Mouse (Mus musculus) G1E (cell line): ENCODE measurements around the gene Serpini1. TPM values are rescaled to one million over a fixed set of nuclear protein-coding genes. Genes with fewer than 3 reads are reported as not detected.
"Not testable (repeated sequence)": the region's sequence is repeated elsewhere in the genome, so short reads cannot be mapped to it uniquely, and the experiment has no call there.

ENCODE experiments used
- ATAC-seq: 2 replicates; pipeline ENCODE4 v1.8.0; 2016; ENCODE audit warnings: mild to moderate bottlenecking; ENCODE audit not compliant: insufficient number of reproducible peaks, poor library complexity, low FRiP score, severe bottlenecking; ENCODE audit errors: extremely low read depth
- DNase-seq: peaks from one replicate; pipeline ENCODE4 v3.0.0; 2012; ENCODE audit warnings: low spot score
- H3K27me3 ChIP-seq: 2 replicates; pipeline ENCODE4 v1.6.1; 2012; ENCODE audit warnings: mild to moderate bottlenecking, low read length, inconsistent platforms; ENCODE audit not compliant: insufficient read depth
- H3K36me3 ChIP-seq: replicated peaks from 2 replicates; pipeline ENCODE3; 2012; ENCODE audit warnings: mild to moderate bottlenecking, inconsistent platforms
- H3K4me1 ChIP-seq: 2 replicates; pipeline ENCODE4 v1.6.1; 2012; ENCODE audit warnings: low read depth, low read length, inconsistent platforms, mixed read lengths; ENCODE audit not compliant: insufficient read depth
- H3K4me3 ChIP-seq: 2 replicates; pipeline ENCODE4 v1.5.1; 2012; ENCODE audit warnings: low read depth, mild to moderate bottlenecking, inconsistent platforms, low read length, moderate library complexity, mixed read lengths
- H3K9me3 ChIP-seq: replicated peaks from 2 replicates; pipeline ENCODE4 v1.6.1; 2012; ENCODE audit warnings: inconsistent platforms
- CTCF ChIP-seq: IDR thresholded peaks from 2 replicates; pipeline ENCODE4 v1.5.1; 2012; ENCODE audit warnings: low read depth, low read length, inconsistent platforms, mixed read lengths
- GATA1 ChIP-seq: IDR thresholded peaks from 2 replicates; pipeline ENCODE4 v1.6.1; 2012; ENCODE audit warnings: borderline replicate concordance, low read length, inconsistent platforms, mixed read lengths
- GATA2 ChIP-seq: IDR thresholded peaks from 2 replicates; pipeline ENCODE4 v1.6.1; 2012; ENCODE audit warnings: low read depth, low read length, inconsistent platforms, borderline replicate concordance
- POLR2AphosphoS5 ChIP-seq: IDR thresholded peaks from 2 replicates; pipeline ENCODE4 v1.6.1; 2012; ENCODE audit warnings: low read depth, low read length, inconsistent platforms; ENCODE audit not compliant: insufficient replicate concordance
- TAL1 ChIP-seq: conservative IDR thresholded peaks from 2 replicates; pipeline ENCODE4 v1.6.1; 2012; ENCODE audit warnings: low read depth, low read length, inconsistent platforms, mixed read lengths
- polyA plus RNA-seq: library from polyadenylated mRNA; stranded (reverse); fragments of >175 nt; gene quantifications from 2 replicates; pipeline ENCODE4 v1.2.3, GENCODE M21; 2012
- total RNA-seq, 2 experiments: library from RNA; stranded (forward) in 1 of 2; stranded (reverse) in 1 of 2; fragments of 200-1000 nt in 1 of 2; fragments of >200 nt in 1 of 2; fragmentation: Nextera tagmentation in 1 of 2; gene quantifications; 2 replicates each; pipeline ENCODE4 v1.2.3; 2014 to 2017

Gene Serpini1
- total and polyA plus RNA-seq, 3 experiments, result 0.55 TPM; not detected in 2

DNA sequence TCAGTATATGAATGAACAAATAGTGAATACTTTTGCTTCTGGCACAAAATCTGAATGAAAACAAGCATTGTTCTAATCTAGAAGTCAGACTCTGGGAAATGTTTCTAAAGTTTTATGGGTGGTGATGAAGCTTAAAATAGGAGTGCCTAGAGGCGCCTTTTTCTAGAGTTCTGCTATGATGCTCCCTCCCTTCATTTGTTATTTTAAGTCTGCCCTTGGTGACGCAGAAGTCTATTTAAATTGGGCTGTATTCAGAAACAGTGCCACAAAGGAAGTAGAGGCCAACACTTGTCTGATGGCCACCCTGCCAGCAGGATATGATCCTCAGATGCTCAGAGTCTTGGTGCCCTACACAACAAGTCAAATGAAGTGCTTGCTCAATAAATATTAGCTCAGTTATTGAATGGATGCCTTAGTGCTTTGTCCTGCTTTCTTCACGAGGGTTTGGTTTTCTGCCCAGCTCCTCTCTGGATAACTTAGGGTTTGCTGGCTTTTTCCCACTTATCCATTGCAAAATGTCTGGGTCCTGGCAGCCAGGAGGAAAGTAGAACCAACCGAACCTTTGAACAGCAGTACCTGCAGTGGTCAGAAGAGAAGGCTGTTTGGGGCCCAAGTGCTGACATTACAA is 73.8 kb downstream of the Serpini1 start:
- no peak for ATAC-seq
- DNase-seq, result no peak

DNA sequence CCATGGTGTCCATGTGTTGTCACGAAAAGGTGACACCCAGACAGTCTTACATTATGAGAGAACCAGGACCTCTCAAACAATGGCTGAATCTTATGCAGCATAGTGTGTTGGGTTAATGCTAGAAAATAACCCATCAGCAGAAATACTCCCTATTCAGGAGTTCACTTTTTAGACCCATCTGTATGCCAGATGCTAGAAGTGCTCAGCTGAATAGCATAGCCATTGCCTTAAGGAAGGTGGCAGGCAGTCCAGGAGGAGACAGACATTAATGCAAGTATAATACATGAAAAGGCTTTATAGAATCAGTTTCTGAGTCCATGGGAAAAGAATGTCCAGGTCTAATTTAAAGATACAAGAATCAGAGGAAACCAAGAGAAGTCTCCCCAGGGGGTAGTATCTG is 75.9 kb downstream of the Serpini1 start:
- Histone ChIP-seq H3K9me3 (no peaks in the 10 kb centered on the region), H3K27me3 (no peaks in the 10 kb centered on the region), H3K36me3 (no peaks in the 10 kb centered on the region), H3K4me3 (no peak overlapping the region), H3K4me1 (no peaks in the 10 kb centered on the region)
- no peak for DNase-seq
- no peak for ATAC-seq
- TF ChIP-seq POLR2AphosphoS5, result no peak
- no peak for TF ChIP-seq GATA1
- no peak for TF ChIP-seq CTCF
- TF ChIP-seq TAL1, result no peak
- no peak for TF ChIP-seq GATA2

More for the DNA sequence above, 73.8 kb downstream of the Serpini1 start:
- Histone ChIP-seq H3K4me1 (no peaks in the 10 kb centered on the region), H3K27me3 (no peaks in the 10 kb centered on the region), H3K9me3 (no peaks in the 10 kb centered on the region), H3K36me3 (no peaks in the 10 kb centered on the region), H3K4me3 (no peak overlapping the region)
- TF ChIP-seq TAL1, result no peak
- no peak for TF ChIP-seq POLR2AphosphoS5
- TF ChIP-seq GATA2, result no peak
- TF ChIP-seq CTCF, result no peak
- no peak for TF ChIP-seq GATA1

DNA sequence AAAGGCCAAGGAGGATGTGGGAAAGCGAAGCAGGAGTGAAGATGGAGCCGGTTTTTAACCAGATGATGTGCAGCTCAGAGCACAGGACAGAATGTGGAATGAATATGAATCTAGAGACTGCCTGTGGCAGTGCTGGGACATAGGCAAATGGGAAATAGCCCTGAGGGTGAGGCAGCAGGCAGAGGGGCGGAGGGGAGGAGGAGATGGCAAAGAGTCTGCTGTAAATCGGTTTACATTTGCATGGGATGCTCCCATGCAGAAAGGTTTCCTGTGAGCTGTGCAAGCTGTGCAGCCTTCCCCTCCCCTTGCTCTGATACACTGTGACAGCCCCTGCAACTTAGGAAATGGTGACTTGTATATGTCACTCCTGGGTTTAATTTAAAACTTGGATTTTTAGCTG is 76.3 kb downstream of the Serpini1 start:
- H3K4me1 ChIP-seq, result no peaks in the 10 kb centered on the region
- DNase-seq (no peak), ATAC-seq (no peak)
- no peaks in the 10 kb centered on the region for H3K9me3 ChIP-seq
- no peaks in the 10 kb centered on the region for H3K27me3 ChIP-seq
- no peak for TF ChIP-seq CTCF
- no peak for TF ChIP-seq POLR2AphosphoS5
- no peak for TF ChIP-seq TAL1
- no peak overlapping the region for H3K4me3 ChIP-seq
- H3K36me3 ChIP-seq, result no peaks in the 10 kb centered on the region

DNA sequence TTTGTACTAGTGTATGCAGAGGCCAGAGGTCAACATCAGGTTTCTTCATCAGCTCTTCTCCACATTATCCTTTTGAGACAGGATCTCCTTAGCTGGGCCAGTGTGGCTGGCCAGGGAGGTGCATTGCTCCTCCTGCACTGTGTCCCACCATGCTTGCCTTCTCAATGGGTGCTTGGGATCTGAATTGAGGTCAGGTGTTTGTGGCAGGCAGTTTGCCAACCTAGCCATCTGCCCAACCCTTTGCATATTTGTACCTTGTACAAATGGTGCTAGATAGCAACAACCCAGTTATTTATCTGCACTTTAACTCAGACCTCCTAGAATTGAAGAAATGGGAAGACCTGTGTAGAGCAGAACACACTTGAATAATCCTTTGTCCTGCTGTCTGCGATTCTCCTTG is 78.3 kb downstream of the Serpini1 start:
- Histone ChIP-seq H3K4me3 (no peak overlapping the region), H3K9me3 (no peaks in the 10 kb centered on the region), H3K36me3 (no peaks in the 10 kb centered on the region), H3K27me3 (no peaks in the 10 kb centered on the region), H3K4me1 (no peaks in the 10 kb centered on the region)
- ATAC-seq (no peak), DNase-seq (no peak)
- TF ChIP-seq GATA1 (no peak), TAL1 (no peak), POLR2AphosphoS5 (no peak), GATA2 (no peak), CTCF (no peak)

DNA sequence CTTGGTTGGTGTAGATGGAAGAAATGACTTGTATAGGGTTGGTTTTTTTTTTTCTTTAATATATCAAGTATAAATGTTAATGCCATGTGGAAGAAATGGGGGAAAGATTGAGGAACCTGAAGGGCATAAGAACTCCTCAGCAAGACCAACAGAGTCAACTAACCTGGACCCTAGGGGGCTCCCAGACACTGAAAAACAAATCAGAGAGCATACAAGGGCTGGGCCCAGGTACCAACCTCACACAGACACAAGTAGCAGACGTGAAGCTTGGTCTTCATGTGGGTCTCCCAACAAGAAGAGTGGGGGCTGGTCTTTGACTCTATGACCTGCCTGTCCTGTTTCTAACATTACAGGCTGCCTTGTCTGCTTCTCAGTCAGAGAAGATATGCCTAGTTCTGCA is 82.2 kb downstream of the Serpini1 start:
- H3K4me1 ChIP-seq, result no peaks in the 10 kb centered on the region
- TF ChIP-seq CTCF, result no peak
- TF ChIP-seq POLR2AphosphoS5, result no peak
- TF ChIP-seq GATA1, result no peak
- TF ChIP-seq GATA2, result no peak
- no peak for TF ChIP-seq TAL1
- no peaks in the 10 kb centered on the region for H3K36me3 ChIP-seq
- H3K9me3 ChIP-seq, result no peaks in the 10 kb centered on the region
- DNase-seq, result no peak
- no peaks in the 10 kb centered on the region for H3K27me3 ChIP-seq
- no peak for ATAC-seq
- H3K4me3 ChIP-seq, result no peak overlapping the region

DNA sequence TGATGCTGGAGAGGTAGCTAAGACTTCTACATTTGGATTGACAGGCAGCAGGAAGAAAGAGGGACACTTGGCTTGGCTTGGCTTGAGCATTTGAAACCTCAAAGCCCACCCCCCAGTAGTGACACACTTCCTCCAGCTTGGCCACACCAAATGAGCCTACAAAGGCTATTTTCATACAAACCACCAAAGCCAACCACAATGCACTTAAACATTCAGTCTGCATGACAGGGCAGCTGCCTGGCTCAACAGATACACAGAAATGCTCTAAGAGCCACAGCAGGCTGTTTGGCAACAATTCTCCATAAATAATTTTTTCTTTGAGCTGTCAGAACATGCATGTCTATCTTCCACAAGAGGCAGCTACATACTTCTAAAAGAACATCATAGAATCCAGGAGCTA is 90.2 kb downstream of the Serpini1 start:
- Histone ChIP-seq H3K4me3 (no peak overlapping the region), H3K36me3 (no peaks in the 10 kb centered on the region), H3K27me3 (no peaks in the 10 kb centered on the region), H3K4me1 (no peaks in the 10 kb centered on the region), H3K9me3 (no peaks in the 10 kb centered on the region)
- DNase-seq (no peak), ATAC-seq (no peak)
- no peak for TF ChIP-seq POLR2AphosphoS5
- no peak for TF ChIP-seq CTCF
- no peak for TF ChIP-seq TAL1
- no peak for TF ChIP-seq GATA2
- no peak for TF ChIP-seq GATA1

DNA sequence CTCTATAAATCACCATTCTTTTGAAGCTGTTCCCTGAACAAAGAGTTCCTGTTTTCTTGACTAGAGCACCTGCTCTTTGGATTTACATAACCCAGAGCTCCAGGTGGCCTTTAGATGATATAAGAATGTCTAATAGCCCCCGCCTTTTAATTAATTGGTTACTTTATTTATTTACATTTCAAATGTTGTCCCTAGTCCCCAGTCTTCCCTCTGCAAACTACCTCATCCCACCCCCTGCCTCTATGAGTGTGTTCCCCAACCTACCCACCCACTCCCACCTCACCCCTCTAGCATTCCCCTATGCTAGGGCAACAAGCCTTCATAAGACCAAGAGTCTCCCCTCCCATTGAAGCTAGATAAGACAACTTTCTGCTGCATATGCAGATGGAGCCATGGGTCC is 90.9 kb downstream of the Serpini1 start:
- no peaks in the 10 kb centered on the region for H3K4me1 ChIP-seq
- no peak for DNase-seq
- no peak for ATAC-seq
- H3K27me3 ChIP-seq, result no peaks in the 10 kb centered on the region
- H3K4me3 ChIP-seq, result no peak overlapping the region
- no peaks in the 10 kb centered on the region for H3K36me3 ChIP-seq
- TF ChIP-seq TAL1 (no peak), POLR2AphosphoS5 (no peak), GATA1 (no peak)
- no peaks in the 10 kb centered on the region for H3K9me3 ChIP-seq

DNA sequence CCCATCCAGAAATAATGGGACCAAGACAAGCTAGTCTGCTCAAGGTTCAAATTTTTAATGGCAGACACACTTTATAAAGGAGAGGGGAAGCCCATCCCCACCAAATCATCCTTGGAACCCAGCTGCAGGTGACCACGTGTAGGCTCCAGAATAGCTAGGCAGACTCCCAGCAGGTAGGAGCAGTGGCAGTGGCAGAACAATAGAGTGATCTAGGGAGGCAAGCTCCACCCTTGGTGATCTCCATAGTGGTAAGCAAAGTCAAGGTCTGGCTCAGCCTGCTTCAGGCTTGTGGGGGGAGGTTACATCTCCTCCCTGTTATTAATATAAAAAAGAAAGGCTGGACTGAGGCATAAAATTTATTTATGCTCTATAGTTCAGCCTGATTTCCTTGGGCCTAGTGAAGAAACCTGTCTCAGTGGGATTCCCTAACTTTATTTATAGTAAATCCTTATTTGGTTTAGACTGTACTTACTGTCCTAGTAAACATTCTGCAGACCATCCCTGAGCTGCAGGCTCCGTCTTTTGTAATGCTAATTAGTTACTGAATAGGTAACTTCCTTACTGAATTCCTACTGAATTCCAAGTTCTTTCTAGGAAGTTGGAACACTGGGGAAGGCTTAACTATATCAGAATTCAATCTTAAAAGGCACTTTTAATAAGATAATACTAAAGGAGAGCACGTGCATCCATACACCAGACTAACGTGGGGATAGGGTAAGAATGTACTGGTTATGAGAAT is 93.2 kb downstream of the Serpini1 start:
- not testable (repeated sequence) for H3K4me1 ChIP-seq, H3K36me3 ChIP-seq, ATAC-seq

More for the DNA sequence above, 93.2 kb downstream of the Serpini1 start:
- not testable (repeated sequence) for H3K27me3 ChIP-seq, H3K9me3 ChIP-seq, H3K4me3 ChIP-seq, DNase-seq
